Mouse (Mus musculus) hindbrain, embryonic 11.5 days (tissue): ENCODE data around the gene Nle1. TPM values are rescaled to one million over a fixed set of nuclear protein-coding genes. Genes with fewer than 3 reads are reported as not detected.

ENCODE experiments used
- ATAC-seq: fragments of 200-750 bp; cut with Nextera tagmentation; 2 replicates; pipeline ENCODE4 v1.8.0; 2017; ENCODE audit warnings: mild to moderate bottlenecking, moderate TSS enrichment, moderate library complexity; ENCODE audit not compliant: low FRiP score
- DNase-seq: peaks from one replicate; pipeline ENCODE4 v3.0.0-alpha.2; 2015; ENCODE audit warnings: low spot score
- H3K27ac ChIP-seq: fragments of 300-500 bp; sonication (generic); 2 replicates; pipeline ENCODE4 v1.5.1; 2014; ENCODE audit warnings: mild to moderate bottlenecking, low read depth, low read length
- H3K27me3 ChIP-seq: fragments of 300-500 bp; sonication (generic); 2 replicates; pipeline ENCODE4 v1.6.1; 2014; ENCODE audit warnings: mild to moderate bottlenecking, low read length, moderate library complexity, mixed read lengths; ENCODE audit not compliant: control insufficient read depth, insufficient read depth
- H3K36me3 ChIP-seq: fragments of 300-500 bp; sonication (generic); 2 replicates; pipeline ENCODE4 v1.6.1; 2014; ENCODE audit warnings: mild to moderate bottlenecking, low read length, moderate library complexity, mixed read lengths; ENCODE audit not compliant: control insufficient read depth, insufficient read depth
- H3K4me1 ChIP-seq: fragments of 300-500 bp; sonication (generic); replicated peaks from 2 replicates; pipeline ENCODE4 v1.6.1; 2014; ENCODE audit warnings: low read length, mixed read lengths; ENCODE audit not compliant: control insufficient read depth, insufficient read depth
- H3K4me2 ChIP-seq: fragments of 300-500 bp; sonication (generic); replicated peaks from 2 replicates; pipeline ENCODE4 v1.6.1; 2014; ENCODE audit warnings: mild to moderate bottlenecking, low read depth, low read length
- H3K4me3 ChIP-seq: fragments of 300-500 bp; sonication (generic); 2 replicates; pipeline ENCODE4 v1.5.1; 2014; ENCODE audit warnings: low read depth, low read length
- H3K9ac ChIP-seq: fragments of 300-500 bp; sonication (generic); 2 replicates; pipeline ENCODE4 v1.6.1; 2014; ENCODE audit warnings: low read depth, low read length
- H3K9me3 ChIP-seq: fragments of 300-500 bp; sonication (generic); 2 replicates; pipeline ENCODE4 v1.6.1; 2016; ENCODE audit warnings: low read length; ENCODE audit not compliant: control insufficient read depth
- WGBS: fragments of 180-500 bp; shearing (Covaris S2); extraction: QIAGEN DNeasy Blood & Tissue Kit; methylation state at CpG from one replicate; pipeline ENCODE4 v1.1.7; 2014; 5-methylcytosine and 5-hydroxymethylcytosine counted together
- polyA plus RNA-seq: library from polyadenylated mRNA; unstranded; fragments of >200 nt; fragmentation: Nextera tagmentation; extraction: Ambion mirVana; gene quantifications from 2 replicates; pipeline ENCODE4 v1.2.1, GENCODE M21; 2014

The Nle1 gene
- polyA plus RNA-seq, 1 experiment from 2014 or later: 19.8 TPM

- H3K36me3 ChIP-seq: no peaks in the 10 kb centered on the region
- no peak overlapping the region for H3K4me3 ChIP-seq
- H3K4me2 ChIP-seq: no peak overlapping the region
- no peaks in the 10 kb centered on the region for H3K27me3 ChIP-seq
- no peaks in the 10 kb centered on the region for H3K9me3 ChIP-seq
- 53% methylated on average over 10 of the region's 10 CpGs for WGBS
- H3K9ac ChIP-seq: no peak overlapping the region
- no peak for ATAC-seq
- DNase-seq: no peak
- H3K4me1 ChIP-seq: peaks cover 5% of the 10 kb centered on the region; the same call in 1 of the 2 replicates
- H3K27ac ChIP-seq: no peak overlapping the region
Measured at GRCm38 (mm10) chr11:82888491-82888946, 19.7 kb downstream of the Nle1 start.

GRCm38 (mm10) chr11:82886559-82886958 is 21.7 kb downstream of the Nle1 start:
- 89% methylated on average over 3 of the region's 3 CpGs for WGBS

DNA sequence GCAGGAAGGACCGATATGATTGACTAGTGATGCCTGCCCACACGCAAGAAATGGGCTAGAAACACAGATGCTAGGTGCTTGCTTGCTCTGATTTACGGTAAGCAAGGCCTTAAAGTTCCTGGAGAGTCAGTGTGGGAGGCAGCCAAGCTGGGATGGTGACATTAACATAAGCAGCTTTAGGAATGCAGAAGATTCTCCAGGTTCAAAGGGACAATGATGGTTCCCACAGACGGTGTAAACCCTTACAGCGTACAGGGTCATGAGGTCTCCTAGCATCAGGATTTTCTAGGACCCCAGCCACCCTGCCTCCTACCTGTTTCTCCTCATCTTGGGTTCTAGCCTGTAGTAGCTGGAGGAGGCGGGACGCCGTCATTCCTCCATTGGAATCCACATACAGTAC is 25.0 kb downstream of the Nle1 start:
- no peak overlapping the region for H3K4me3 ChIP-seq
- ATAC-seq: no peak
- no peaks in the 10 kb centered on the region for H3K36me3 ChIP-seq
- 71% methylated on average over 8 of the region's 8 CpGs for WGBS
- no peak overlapping the region for H3K9ac ChIP-seq
- no peaks in the 10 kb centered on the region for H3K9me3 ChIP-seq
- DNase-seq: no peak
- H3K27ac ChIP-seq: no peak overlapping the region
- H3K4me2 ChIP-seq: no peak overlapping the region
- H3K4me1 ChIP-seq: 0 out of 2 replicates have a peak, but pooled peaks cover under 1% of the 10 kb centered on the region
- H3K27me3 ChIP-seq: no peaks in the 10 kb centered on the region

More at GRCm38 (mm10) chr11:82886559-82886958, 21.7 kb downstream of the Nle1 start:
- no peaks in the 10 kb centered on the region for H3K27me3 ChIP-seq
- H3K4me3 ChIP-seq: no peak overlapping the region
- H3K4me1 ChIP-seq: peaks cover 5% of the 10 kb centered on the region; the same call in 1 of the 2 replicates
- no peak overlapping the region for H3K4me2 ChIP-seq
- ATAC-seq (no peak), DNase-seq (no peak)
- H3K9me3 ChIP-seq: no peaks in the 10 kb centered on the region
- no peaks in the 10 kb centered on the region for H3K36me3 ChIP-seq
- no peak overlapping the region for H3K27ac ChIP-seq
- H3K9ac ChIP-seq: no peak overlapping the region

DNA sequence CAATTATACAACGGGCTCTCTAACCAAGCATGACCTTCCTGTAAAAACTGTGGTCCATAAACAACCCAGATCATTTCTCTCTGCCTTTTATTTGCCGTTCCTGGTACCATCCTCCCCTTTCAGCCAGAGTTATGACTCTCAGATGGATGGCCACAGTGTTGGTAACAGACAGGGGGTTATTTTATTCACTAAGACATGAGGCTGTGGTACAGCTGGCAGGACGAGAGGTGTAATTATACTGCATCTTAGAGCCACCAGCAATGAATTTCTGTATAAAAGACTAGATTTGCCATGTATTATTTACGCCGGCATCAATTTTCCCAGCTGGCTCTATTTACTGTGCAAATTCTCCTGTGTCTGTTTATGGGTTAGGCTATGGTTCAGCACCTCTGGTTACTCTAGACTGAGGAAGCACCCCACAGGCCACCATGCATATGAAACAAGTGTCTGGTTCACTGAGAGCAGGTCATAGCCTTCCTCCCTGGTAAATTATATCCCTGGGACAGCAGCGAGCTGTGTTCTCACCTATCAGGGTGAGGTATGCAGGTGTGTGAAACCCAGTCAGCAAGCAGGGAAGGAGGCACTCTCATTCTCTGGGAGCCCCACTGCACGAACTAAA is 30.4 kb downstream of the Nle1 start:
- 87% methylated on average over 7 of the region's 7 CpGs for WGBS
- no peak overlapping the region for H3K9ac ChIP-seq
- no peak for DNase-seq

GRCm38 (mm10) chr11:82875631-82876030 is 32.6 kb downstream of the Nle1 start:
- ATAC-seq (no peak), DNase-seq (no peak)
- 86% methylated on average over 5 of the region's 5 CpGs for WGBS
- Histone ChIP-seq H3K27me3 (no peaks in the 10 kb centered on the region), H3K9me3 (no peaks in the 10 kb centered on the region), H3K27ac (no peak overlapping the region), H3K4me1 (no peaks in the 10 kb centered on the region), H3K9ac (no peak overlapping the region), H3K36me3 (no peaks in the 10 kb centered on the region), H3K4me3 (no peak overlapping the region), H3K4me2 (no peak overlapping the region)

More for the DNA sequence above, 30.4 kb downstream of the Nle1 start:
- no peak overlapping the region for H3K4me2 ChIP-seq
- no peak overlapping the region for H3K4me3 ChIP-seq
- no peaks in the 10 kb centered on the region for H3K27me3 ChIP-seq
- no peak overlapping the region for H3K27ac ChIP-seq
- H3K36me3 ChIP-seq: no peaks in the 10 kb centered on the region
- ATAC-seq: no peak
- H3K9me3 ChIP-seq: no peaks in the 10 kb centered on the region
- H3K4me1 ChIP-seq: no peaks in the 10 kb centered on the region

DNA sequence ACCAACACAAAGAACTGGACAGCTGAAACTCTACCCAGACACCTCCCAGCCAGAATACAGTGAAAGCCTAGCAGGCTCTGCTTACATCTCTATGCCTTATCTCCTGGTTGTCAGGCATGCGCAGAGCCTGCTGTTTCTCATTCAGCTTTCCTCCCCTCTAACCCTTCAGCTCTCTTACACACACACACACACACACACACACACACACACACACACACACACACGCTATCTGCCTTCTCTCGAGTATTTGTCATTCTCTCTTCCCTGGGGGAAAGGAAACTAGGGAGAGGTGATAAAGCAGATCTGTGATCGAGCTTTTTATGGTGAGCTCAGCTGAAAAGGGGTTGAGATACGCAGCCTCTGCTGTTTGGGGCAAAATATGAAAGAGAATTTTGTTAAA is 33.3 kb downstream of the Nle1 start:
- H3K36me3 ChIP-seq: no peaks in the 10 kb centered on the region
- no peak overlapping the region for H3K9ac ChIP-seq
- no peak overlapping the region for H3K4me3 ChIP-seq
- H3K4me1 ChIP-seq: no peaks in the 10 kb centered on the region
- no peaks in the 10 kb centered on the region for H3K9me3 ChIP-seq
- no peaks in the 10 kb centered on the region for H3K27me3 ChIP-seq
- no peak overlapping the region for H3K27ac ChIP-seq
- 77% methylated on average over 5 of the region's 5 CpGs for WGBS
- no peak overlapping the region for H3K4me2 ChIP-seq
- ATAC-seq (no peak), DNase-seq (no peak)

DNA sequence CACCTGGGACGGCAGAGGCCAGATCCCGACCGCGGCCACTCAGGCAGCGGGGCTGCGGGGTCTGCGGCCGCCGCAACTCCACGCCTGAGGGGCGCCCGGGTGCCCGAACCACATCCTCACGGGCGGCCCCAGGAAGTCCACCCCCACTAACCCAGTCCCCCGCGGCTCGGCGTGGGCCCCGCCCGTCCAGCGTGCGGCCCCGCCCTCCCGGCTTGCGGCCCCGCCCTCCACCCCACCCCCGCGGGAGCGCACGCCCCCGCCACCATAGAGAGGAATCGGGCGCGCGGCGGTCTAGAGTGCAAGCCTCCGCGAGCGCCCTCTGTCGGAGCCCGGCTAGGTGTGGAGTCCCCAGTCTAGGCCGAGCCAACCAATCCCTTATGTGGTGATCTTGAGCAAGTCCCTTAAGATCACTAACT is 37.2 kb downstream of the Nle1 start, which contains the start of gene Rffl:
Rffl (minus strand) TSS at position 180 of the 416 bp plus-strand sequence.
- 0 out of 2 replicates have a peak within 1 kb of the TSS, but pooled peaks have one; percentile 17 for H3K27ac ChIP-seq
- no peaks in the 10 kb centered on the region for H3K27me3 ChIP-seq
- ATAC-seq (peak; percentile 95), DNase-seq (peak; percentile 97)
- peak within 1 kb of the TSS; percentile 80 for H3K4me2 ChIP-seq
- no peaks in the 10 kb centered on the region for H3K36me3 ChIP-seq
- H3K4me1 ChIP-seq: no peaks in the 10 kb centered on the region
- WGBS: under 1% methylated on average over 26 of the region's 43 CpGs
- peak within 1 kb of the TSS; percentile 63 for H3K9ac ChIP-seq
- H3K4me3 ChIP-seq: peak within 1 kb of the TSS; percentile 79
- H3K9me3 ChIP-seq: no peaks in the 10 kb centered on the region

GRCm38 (mm10) chr11:82870173-82871030 is 37.8 kb downstream of the Nle1 start:
- Histone ChIP-seq H3K36me3 (no peaks in the 10 kb centered on the region), H3K4me2 (peak overlapping the region; percentile 80), H3K4me1 (no peaks in the 10 kb centered on the region), H3K27me3 (no peaks in the 10 kb centered on the region), H3K4me3 (peak overlapping the region; percentile 79), H3K9me3 (no peaks in the 10 kb centered on the region), H3K27ac (0 out of 2 replicates have a peak overlapping the region, but pooled peaks have one; percentile 17), H3K9ac (peak overlapping the region; percentile 63)
- 5% methylated on average over 36 of the region's 36 CpGs for WGBS
- DNase-seq: peak; percentile 54
- peak; percentile 64 for ATAC-seq
